Mouse (Mus musculus) ovary, postnatal 14 days (tissue): Measurements from ENCODE around the gene Smim5.

Experiments used
- DNase-seq: peaks from one replicate; pipeline ENCODE4 v3.0.0; 2022; ENCODE audit warnings: low spot score

Smim5 gene

DNA sequence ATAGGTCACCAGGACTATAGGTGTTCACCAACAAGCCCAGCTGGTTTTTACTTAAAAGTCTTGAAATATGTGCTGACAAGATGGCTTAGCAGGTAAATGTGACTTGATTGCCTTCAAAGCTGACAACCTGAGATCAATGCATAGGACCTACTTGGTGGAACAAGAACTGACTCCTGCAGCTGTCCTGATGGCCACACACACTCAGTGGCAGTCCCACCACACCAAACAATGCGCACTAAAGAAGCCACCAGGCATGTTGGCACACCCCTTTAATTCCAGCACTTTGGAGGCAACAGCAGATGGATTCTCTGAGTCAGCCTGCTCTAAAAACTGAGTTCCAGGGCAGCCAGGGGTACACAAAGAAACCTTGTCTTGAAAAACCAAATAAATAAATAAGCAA, 22.2 kb downstream of the Smim5 start:
- no peak for DNase-seq

DNA sequence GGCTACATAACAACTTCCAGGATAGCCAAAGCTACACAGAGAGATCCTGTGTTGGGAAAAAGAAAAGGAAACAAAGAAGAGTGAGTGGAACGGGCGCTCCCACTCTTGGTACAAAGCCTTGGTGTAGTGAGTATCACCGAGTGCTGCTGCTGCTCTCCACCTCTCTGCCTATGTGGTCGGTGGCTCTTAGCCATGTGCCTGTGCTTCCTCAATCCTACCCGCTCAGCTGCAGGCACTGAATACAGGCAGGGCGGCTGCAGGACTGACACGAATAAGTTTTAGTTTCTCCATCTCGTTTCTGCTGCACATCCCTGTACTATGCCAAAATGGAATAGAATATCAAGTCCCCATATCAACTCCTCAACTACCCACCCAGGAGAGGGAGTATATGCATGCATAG, 29.3 kb downstream of the Smim5 start:
- no peak for DNase-seq

DNA sequence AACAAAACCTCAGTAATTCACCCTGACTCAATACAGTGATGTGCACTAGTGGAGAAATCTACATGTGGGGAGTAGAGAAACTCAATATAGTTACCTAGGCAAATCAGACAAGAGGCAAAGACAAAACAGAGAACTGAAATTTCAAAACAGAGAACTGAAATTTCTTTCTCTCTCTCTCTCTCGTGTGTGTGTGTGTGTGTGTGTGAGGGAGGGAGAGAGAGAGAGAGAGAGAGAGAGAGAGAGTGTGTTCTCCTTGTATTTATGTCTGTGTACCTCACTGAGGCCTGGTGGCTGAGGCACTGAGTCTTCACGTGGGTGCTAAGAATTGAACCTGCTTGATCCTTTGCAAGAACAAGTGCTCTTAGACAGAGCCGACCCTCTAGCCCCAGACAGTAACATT, 30.1 kb downstream of the Smim5 start:
- DNase-seq = no peak

DNA sequence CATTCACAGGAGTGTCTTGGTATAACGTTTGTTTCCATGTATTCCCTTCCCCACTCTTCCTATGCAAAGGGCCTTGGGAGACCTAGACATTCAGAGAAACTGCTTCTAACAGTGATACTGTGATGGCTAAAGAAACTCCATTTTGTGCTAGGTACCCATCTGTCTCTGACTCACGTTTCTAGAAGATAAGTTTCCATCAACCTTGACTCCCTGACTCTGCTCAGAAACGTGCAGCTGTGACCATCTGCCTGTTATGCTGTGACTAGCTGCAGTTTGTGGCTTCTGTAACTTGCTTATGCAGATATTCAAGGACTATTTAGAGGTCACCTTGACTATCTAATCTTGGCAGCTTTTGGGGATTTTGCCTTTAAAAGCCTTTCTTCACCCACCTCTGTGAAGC, 31.5 kb downstream of the Smim5 start:
- no peak for DNase-seq

DNA sequence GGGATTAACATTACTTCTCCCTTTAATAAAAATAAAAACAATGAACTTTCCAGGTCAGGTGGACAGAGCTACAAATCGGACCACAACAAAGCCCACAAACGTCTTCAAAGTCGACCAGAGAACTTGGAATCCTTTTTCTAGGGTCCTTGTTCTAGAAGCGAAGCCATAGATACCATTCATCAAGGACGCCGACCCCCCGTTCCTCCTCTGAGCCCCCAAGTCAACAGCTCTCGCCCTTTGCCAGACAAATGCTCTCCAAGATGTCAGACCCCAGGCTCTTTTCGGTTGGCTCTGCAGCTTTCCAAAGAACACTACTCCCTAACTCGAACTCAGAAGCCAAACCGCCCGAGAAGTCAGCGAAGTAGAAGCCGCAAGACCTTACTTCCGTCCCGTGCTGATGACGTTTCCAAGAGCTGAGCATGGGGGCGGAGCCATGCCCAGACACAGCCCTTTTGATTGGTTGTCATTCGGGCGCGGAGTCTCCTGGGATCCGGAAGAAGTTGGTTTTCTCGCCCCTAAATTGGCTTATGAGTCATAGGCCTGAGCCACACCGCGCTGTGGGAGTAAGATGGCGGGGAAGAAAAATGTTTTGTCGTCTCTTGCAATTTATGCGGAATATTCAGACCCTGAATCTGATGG, 33.5 kb downstream of the Smim5 start, which contains the start of the genes Sap30bp and Recql5:
Sap30bp (plus strand) TSS at position 175 of the 639 bp plus-strand sequence.
Recql5 (minus strand) TSS at position 370 of the 639 bp plus-strand sequence.
- peak; percentile 96 for DNase-seq

DNA sequence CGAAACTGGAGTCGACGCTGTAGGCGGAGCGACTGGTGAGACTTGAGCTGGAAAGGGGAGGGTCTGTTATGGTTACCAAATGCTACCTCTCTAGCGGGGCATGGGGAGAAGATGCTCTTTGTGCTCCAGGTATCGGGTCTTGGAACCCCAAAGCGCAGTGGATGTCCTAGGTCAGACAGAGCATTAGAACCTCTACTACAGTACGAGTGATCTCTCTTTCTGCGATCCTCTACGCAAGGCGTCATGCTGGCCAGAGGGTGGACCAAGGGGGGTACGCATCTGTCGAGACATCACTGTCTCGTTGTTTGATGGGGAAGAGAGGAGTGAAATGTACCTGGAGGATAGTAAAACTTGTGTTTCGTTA, 34.0 kb downstream of the Smim5 start:
- no peak for DNase-seq

DNA sequence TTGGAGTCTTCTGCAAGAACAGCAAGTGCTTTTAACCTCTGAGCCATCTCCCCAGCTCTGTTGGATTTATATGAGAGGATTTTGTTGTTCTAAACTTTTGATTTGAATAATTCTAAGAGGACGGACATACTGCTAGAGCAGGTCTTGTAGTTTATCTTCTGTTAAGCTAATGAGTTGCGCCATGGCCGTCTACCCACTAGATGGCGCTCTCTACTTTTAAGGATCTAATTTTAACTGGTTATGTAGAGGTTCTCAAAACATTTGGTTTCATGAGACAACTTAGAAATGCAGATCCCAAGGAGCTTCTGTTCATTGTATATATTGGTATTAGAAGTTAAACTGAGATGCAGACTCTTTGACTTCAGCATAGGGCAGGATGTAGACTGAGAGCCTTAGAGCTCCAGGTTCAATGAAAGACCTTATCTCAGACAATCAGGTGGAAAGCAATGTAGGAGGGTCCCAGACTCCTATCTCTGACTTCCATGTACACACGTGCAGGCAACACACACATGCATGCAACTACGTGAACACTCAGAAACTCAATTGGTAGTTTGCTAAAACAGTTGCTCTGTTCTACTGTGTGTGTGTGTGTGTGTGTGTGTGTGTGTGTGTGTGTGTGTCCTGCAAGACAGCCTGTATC, 40.0 kb downstream of the Smim5 start:
- DNase-seq = peak; percentile 59

DNA sequence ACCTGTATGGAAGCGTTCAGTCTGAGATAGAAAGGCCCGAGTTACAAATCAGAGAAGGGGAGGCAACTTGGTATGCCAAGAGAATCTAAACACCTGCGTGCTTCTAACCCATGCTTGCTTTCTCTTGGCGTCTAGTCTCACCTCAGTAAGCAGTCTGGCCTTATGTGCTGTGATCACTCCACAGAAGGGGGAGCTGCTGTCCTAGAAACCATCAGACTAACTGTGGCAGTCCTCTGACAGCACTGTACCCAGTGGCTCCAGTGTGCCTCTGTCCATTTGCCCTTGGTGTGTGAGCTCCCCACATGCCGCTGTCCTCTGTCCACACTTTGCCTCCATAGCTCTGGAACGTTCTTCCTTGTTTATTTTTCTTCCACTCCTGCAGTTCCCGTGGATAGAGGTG, 42.2 kb downstream of the Smim5 start:
- no peak for DNase-seq

DNA sequence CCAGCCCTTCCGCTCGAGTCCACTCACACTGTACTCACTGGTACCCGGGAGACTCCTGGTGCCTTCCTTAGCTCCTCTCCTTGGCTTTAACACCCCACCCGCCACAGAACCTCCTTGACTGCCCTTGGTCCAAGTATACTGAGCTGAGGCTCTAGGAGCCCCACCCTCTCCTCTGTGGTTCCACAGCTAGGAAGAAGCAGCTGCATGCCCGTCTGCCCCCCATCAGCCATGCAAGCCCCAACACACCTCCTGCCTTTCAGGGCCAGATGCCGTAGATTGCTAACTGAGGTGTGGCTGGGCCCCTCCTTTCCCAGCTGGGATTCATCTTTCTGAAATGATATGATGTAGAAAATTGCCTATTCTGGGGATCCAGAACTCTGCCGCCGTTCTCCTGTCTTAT, 45.5 kb downstream of the Smim5 start:
- no peak for DNase-seq

DNA sequence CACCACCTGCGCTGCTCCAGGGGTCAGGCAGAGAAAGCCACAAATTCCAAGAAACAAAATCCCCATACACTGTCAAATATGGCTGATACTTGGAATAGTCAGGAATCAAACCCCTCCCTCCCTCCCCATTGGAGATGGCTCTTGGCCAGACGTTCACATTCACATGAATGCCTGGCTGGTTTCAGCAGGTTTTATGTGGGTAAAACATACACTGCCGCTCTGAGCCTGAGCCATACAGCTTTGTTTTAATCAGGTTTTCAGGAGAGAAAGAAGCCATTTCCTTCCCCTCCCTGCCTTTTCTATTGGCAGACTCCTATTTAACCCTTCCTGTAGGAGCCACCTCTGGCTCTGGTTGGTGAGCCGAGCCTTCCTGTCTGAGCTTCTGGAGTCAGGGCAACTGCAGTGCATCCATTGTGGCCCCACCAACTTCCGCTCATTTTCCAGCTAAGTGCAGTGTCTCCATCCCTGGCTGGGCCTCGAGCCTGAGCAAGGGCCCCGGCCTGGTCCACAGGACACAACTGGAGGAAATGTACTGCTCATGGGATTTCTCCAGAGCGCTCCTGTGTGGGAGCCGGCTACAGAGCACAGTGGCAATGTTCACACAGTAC, 46.6 kb downstream of the Smim5 start:
- DNase-seq = no peak

DNA sequence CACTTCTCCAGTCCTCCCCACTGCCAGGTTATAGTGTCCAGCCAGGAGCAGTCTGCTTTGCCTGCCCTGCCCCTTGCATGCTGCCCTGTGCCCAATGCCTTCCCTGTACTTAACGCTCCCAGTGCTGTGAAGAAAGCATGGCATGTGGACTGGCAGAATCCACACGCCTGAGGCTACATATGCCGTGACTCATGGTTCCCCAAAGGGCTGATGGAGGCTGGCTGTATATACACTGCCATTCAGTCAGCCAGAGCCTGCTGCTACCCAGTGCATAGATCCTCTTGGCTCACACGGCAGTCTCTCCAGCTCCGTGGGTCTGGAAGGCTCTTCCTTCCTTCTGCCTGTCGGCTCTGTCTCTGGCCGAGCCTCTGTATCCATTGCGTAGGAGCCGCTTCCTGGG, 48.5 kb downstream of the Smim5 start:
- DNase-seq = no peak

DNA sequence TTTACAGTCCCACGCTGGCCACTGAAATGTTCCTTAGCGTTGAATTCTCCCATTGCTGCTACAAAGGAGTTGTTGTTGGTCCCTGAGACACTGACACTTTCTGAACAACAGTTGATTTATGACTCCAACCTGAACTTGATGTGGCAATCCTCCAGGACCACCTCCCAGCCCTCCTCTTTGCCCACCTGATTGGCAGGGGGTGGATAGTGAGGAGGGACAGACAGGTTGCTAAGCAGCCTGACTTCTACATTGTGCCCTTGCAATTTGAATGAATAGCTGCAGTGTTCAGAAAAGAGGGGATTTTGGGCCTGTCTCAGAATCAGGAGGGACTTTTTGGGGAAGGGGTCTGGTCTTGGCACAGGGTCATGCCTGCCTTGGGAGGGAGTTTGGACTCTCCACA, 51.0 kb downstream of the Smim5 start:
- no peak for DNase-seq

DNA sequence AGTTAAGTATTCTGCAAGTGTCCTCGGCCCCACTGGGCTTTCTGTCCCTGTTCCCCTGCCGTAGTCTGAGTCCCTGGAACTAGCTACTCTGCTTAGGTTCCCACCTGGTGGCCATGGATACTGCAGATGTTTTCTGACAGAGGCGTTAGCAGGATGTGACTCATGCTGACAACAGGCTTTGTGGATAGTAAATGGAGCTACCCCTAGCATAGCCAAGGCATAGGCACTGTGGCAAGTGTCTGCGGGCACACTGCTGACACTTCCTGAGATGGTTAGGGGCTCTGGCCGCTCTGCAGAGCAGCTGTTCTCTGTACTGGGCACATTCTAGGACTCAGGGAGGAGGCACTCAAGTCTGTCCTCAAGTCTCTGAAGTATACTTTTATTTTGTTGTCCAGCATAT, 54.9 kb downstream of the Smim5 start:
- DNase-seq = no peak

DNA sequence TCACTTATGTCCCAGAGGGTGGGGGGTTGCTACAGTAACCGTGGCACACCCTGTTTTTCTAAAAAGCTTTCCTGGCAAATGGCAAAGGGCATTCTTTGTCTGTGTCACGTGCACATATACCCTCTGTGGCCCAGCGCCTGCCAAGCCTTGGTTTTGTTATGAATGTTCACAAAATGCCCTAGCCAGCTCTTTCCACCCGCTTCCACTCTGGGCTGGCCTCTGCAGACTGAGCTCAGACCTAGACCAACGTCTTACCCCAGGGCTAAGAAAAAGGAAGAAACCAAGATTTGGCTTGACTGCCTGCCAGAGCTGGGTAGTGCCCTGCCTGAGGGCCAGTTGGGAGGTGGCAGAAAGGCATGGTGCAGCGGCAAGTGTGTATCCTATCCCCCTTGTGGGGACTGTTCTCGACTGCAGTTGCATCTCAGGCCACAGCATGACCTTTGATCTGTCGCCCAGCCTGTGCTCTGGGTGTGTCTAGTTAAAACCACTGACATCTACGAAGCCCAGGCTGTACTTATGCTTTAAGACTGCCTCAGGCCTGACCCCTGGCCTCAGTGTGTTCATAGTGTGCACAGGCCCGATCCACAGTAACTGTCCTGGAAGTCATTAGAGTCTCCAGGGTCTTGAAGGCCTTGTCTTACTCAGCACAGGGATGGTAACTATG, 55.6 kb downstream of the Smim5 start:
- DNase-seq = no peak
